Mouse (Mus musculus) ovary, postnatal 14 days (tissue): ENCODE measurements at regions not wholly inside any gene's neighbourhood (a gene's known extent, or its start where the extent isn't known, plus 50 kb on each side); places are given as distances from the start of the nearest gene placed in this dataset.

Source experiments
- DNase-seq: peaks from one replicate; pipeline ENCODE4 v3.0.0; 2022; ENCODE audit warnings: low spot score

GRCm38 (mm10) chr8:75353786-75354185 lies 52.6 kb downstream of the Gm10358 start:
- no peak for DNase-seq

- DNase-seq = no peak
Measured at GRCm38 (mm10) chr8:75350141-75350540, 56.2 kb downstream of the Gm10358 start.

- DNase-seq = no peak
Measured at GRCm38 (mm10) chr8:75348047-75348446, 58.3 kb downstream of the Gm10358 start.

GRCm38 (mm10) chr8:75320614-75321013 lies 85.8 kb downstream of the Gm10358 start:
- DNase-seq = no peak

DNA sequence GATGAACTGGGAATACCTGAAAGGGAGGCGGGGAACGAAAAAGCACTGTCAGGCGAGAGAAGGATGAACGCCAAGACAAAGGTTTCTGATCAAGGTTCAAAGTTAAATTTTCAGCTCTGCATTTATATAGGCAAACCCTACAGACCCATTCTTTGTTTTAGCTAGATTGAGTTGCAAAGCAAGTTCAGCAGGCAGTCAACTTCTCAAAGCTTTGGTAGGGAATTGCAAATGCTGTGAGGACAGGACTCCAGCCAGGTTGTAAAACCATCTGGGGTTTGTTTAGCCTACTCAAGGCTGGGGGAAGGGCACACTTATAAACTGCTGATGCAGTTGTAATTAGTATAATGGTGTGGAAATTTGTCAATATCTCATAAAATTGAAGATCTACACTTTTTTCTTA lies 87.9 kb downstream of the Gm10358 start:
- DNase-seq = no peak

DNA sequence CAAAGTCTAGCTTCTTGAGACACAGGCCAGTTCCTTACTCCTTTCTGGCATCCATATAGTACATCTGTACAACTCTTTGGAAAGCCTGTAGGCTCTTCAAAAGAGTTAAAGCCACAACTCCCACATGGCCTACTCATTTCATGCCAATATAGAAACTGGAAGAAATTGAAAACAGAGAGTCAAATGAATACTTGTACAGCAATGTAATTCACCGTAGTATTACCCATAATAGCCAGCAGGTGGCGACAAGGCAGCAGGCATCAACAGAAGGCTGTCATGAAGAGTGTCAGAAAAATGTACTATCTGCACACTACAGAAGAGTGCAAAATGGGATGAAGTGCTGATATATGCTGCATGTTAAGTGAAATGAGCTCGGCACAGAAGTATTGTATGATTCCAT lies 90.5 kb downstream of the Gm10358 start:
- peak; percentile 33 for DNase-seq

DNA sequence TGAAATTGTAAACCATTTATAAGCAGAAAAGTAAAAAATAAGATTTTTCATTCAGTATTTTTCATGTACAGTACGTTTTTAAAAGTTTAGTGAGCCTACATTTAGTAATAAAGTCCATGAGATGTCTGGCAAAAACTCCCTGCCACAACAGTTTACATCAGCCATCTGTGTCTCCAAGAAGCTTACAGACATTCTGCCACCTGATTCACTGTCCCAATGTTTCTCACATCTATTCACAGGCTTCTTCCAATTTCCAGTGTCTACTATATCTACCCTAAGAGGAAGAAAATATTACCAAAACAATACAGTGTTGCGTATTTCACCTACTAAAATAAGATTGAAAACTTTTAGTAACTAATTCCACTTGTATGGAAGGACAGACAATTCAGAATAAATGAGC lies 95.7 kb downstream of the Rasd2 start:
- no peak for DNase-seq

GRCm38 (mm10) chr8:75291921-75292320 lies 78.2 kb downstream of the Rasd2 start:
- no peak for DNase-seq

- no peak for DNase-seq
Measured at GRCm38 (mm10) chr8:75289933-75290332, 76.2 kb downstream of the Rasd2 start.
